Mouse (Mus musculus) CD4-positive, CD25-positive, alpha-beta regulatory T cell, adult 4 months (primary cell): Measurements from ENCODE around the gene Krtap9-5. TPM values are rescaled to one million over a fixed set of nuclear protein-coding genes. Genes with fewer than 3 reads are reported as not detected.

Experiments used
- polyA plus RNA-seq, 2 experiments: library from polyadenylated mRNA; unstranded; fragments of 100-300 nt; shearing (Covaris generic); gene quantifications; one replicate each; pipeline ENCODE4 v1.2.1; 2017

Krtap9-5 gene
- polyA plus RNA-seq, 2 experiments from 2014 or later, result not detected

Other genes with a start within 250 kb of the Krtap9-5 start
- gene Gm14180, start 214.2 kb upstream of the Krtap9-5 start, polyA plus RNA-seq, result not detected
- gene Gm11595, start 175.6 kb upstream of the Krtap9-5 start, polyA plus RNA-seq, result not detected
- not detected for gene Krtap4-8, start 167.8 kb upstream of the Krtap9-5 start, polyA plus RNA-seq
- gene Krtap4-9, start 163.3 kb upstream of the Krtap9-5 start, polyA plus RNA-seq, result not detected
- not detected for gene Gm11596, start 155.0 kb upstream of the Krtap9-5 start, polyA plus RNA-seq
- not detected for gene Gm11569, start 149.5 kb upstream of the Krtap9-5 start, polyA plus RNA-seq
- gene Gm11554, start 144.0 kb upstream of the Krtap9-5 start, polyA plus RNA-seq, result not detected
- gene Krtap4-13, start 138.6 kb upstream of the Krtap9-5 start, polyA plus RNA-seq, result not detected
- gene Gm11564, start 132.8 kb upstream of the Krtap9-5 start, polyA plus RNA-seq, result not detected
- gene 2300003K06Rik, start 110.4 kb upstream of the Krtap9-5 start, polyA plus RNA-seq, result not detected
- gene Krtap4-16, start 96.9 kb upstream of the Krtap9-5 start, polyA plus RNA-seq, result not detected
- not detected for gene Gm11568, start 90.6 kb upstream of the Krtap9-5 start, polyA plus RNA-seq
- gene Gm11559, start 84.0 kb upstream of the Krtap9-5 start, polyA plus RNA-seq, result not detected
- gene Krtap9-1, start 75.1 kb upstream of the Krtap9-5 start, polyA plus RNA-seq, result not detected
- not detected for gene Gm11567, start 69.3 kb upstream of the Krtap9-5 start, polyA plus RNA-seq
- not detected for gene Krtap31-1, start 40.6 kb upstream of the Krtap9-5 start, polyA plus RNA-seq
- gene Gm11565, start 33.7 kb upstream of the Krtap9-5 start, polyA plus RNA-seq, result not detected
- gene Krtap31-2, start 12.2 kb upstream of the Krtap9-5 start, polyA plus RNA-seq, result not detected
- gene Krtap29-1, start 30.6 kb downstream of the Krtap9-5 start, polyA plus RNA-seq, result not detected
- not detected for gene Krtap16-1, start 38.1 kb downstream of the Krtap9-5 start, polyA plus RNA-seq
- not detected for gene Krtap17-1, start 45.5 kb downstream of the Krtap9-5 start, polyA plus RNA-seq
- gene Krt33a, start 67.7 kb downstream of the Krtap9-5 start, polyA plus RNA-seq, result not detected
- gene Krt33b, start 81.4 kb downstream of the Krtap9-5 start, polyA plus RNA-seq, result not detected
- gene Krt34, start 93.1 kb downstream of the Krtap9-5 start, polyA plus RNA-seq, result not detected
- gene Krt31, start 102.1 kb downstream of the Krtap9-5 start, polyA plus RNA-seq, result not detected
- not detected for gene Krt32, start 139.8 kb downstream of the Krtap9-5 start, polyA plus RNA-seq
- gene Krt35, start 147.8 kb downstream of the Krtap9-5 start, polyA plus RNA-seq, result not detected
- gene Krt36, start 157.2 kb downstream of the Krtap9-5 start, polyA plus RNA-seq, result not detected
- gene Krt13, start 173.1 kb downstream of the Krtap9-5 start, polyA plus RNA-seq, result not detected
- gene Krt15, start 187.5 kb downstream of the Krtap9-5 start, polyA plus RNA-seq, result not detected
- not detected for gene Krt19, start 200.2 kb downstream of the Krtap9-5 start, polyA plus RNA-seq
- not detected for gene Krt9, start 244.8 kb downstream of the Krtap9-5 start, polyA plus RNA-seq